Mouse (Mus musculus): ENCODE results near the gene Rab24. TPM values are rescaled to one million over a fixed set of nuclear protein-coding genes. Genes with fewer than 3 reads are reported as not detected.
A peak's percentile ranks its signal among the peaks of the same experiment; 100 is the strongest.

Rab24 gene
- total and polyA plus RNA-seq, 3 experiments = 41.7 to 72.5 (median 45.3) TPM

DNA sequence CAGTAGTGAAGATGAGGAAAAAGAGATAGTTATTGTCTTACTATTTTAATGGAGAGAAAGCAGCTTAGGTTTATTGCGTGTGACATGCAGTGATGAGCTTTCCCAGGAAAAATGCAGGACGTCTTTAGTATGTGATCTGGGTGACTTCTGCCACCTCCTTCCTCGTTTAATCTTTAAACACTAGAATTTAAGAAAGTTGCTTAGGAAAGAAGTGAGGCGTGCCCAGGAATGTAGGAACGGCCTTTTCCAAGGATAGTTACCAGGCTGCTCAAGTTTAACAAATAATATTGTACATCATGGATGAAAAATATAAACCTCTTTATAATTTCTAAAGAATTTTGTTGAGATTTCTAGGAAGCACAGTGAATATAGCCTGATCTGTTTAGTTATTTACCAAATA, 20.8 kb downstream of the Rab24 start:
- dilution Hi-C loops (cut with MboI; ENCODE audit: extremely low pct_ligation_motif_present, extremely low pct_unique_long_range_greater_than_20kb, low sequenced_read_pairs) = no loop called here
- H3K27me3 ChIP-seq (replicated peaks) = no peaks in the 10 kb centered on the region
- peaks cover 26 to 61% of the 10 kb centered on the region in 2 experiments for H3K36me3 ChIP-seq (replicated peaks in 1 of 2; ENCODE audit: control insufficient read depth in 1 of 2, insufficient read depth in 1 of 2, low read length in 1 of 2)
- no peaks in the 10 kb centered on the region for H3K4me1 ChIP-seq (ENCODE audit: control insufficient read depth in 1 of 2, insufficient read depth in 2 of 2)
- no peaks in the 10 kb centered on the region for H3K79me2 ChIP-seq (replicated peaks; ENCODE audit: control insufficient read depth, extremely low read depth, insufficient read depth, poor library complexity, severe bottlenecking)
- no peaks in the 10 kb centered on the region for H3K9me3 ChIP-seq (replicated peaks; ENCODE audit: low read length)
- no peak overlapping the region for H3K9ac ChIP-seq (ENCODE audit: insufficient read depth, low read depth)
- no peak overlapping the region for H3K4me2 ChIP-seq (ENCODE audit: insufficient read depth, low read depth, poor library complexity, severe bottlenecking)
- in situ Hi-C loops (cut with MboI; ENCODE audit: low pct_ligation_motif_present, low pct_unique_long_range_greater_than_20kb, low sequenced_read_pairs) = no loop called here
- no peak for DNase-seq (ENCODE audit: extremely low read depth)
- no peak for TF ChIP-seq SIN3A (IDR thresholded peaks at IDR 0.05; ENCODE audit: low read length)
- no peak for TF ChIP-seq UBTF (IDR thresholded peaks at IDR 0.05; ENCODE audit: low read depth, low read length)
- no peak for TF ChIP-seq USF2 (conservative IDR thresholded peaks at IDR 0.05; ENCODE audit: low read depth, low read length)
- no peak for TF ChIP-seq ZKSCAN1 (IDR thresholded peaks at IDR 0.05; ENCODE audit: borderline replicate concordance, low read depth, low read length)
- TF ChIP-seq ELF1 (IDR thresholded peaks at IDR 0.05; ENCODE audit: low read depth, low read length) = no peak
- no peak for TF ChIP-seq GABPA (IDR thresholded peaks at IDR 0.05; ENCODE audit: insufficient replicate concordance, low read depth, low read length)
- TF ChIP-seq PAX5 (IDR thresholded peaks at IDR 0.05; ENCODE audit: low read length) = no peak
- no peak for TF ChIP-seq USF1 (IDR thresholded peaks at IDR 0.05; ENCODE audit: low read depth, low read length)
- no peak for TF ChIP-seq HCFC1 (IDR thresholded peaks at IDR 0.05; ENCODE audit: low read depth, low read length)
- no peak overlapping the region for H3K4me3 ChIP-seq (replicated peaks in 1 of 3; ENCODE audit: low read depth in 2 of 3, low read length in 2 of 3, poor library complexity in 1 of 3)
- no peak overlapping the region for H3K27ac ChIP-seq (ENCODE audit: insufficient read depth, low read depth)

DNA sequence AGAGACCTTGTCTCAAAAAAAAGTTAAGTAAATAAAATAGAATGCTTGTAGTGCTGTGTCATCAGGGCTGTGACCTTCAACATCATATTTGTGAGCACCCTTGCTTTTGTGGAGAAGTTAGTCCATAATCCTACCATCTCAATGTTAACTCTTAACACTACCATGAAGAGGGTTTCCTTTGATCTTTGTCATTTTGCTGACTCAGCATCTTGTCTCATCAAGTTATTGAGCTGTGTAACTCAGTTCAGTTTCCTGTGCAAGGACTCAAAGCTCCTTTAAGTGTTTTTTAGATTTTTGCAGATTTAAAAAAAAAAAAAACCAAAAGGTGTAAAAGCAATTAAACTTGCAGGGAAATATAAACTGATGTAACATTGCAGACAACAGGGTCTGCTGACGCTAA, 25.0 kb downstream of the Rab24 start:
- in situ Hi-C loops (cut with MboI; ENCODE audit: low pct_ligation_motif_present, low pct_unique_long_range_greater_than_20kb, low sequenced_read_pairs) = no loop called here
- Histone ChIP-seq H3K79me2 (replicated peaks; ENCODE audit: control insufficient read depth, extremely low read depth, insufficient read depth, poor library complexity, severe bottlenecking) (no peaks in the 10 kb centered on the region), H3K4me2 (ENCODE audit: insufficient read depth, low read depth, poor library complexity, severe bottlenecking) (no peak overlapping the region), H3K27ac (ENCODE audit: insufficient read depth, low read depth) (no peak overlapping the region), H3K36me3 (replicated peaks in 1 of 2; ENCODE audit: control insufficient read depth in 1 of 2, insufficient read depth in 1 of 2, low read length in 1 of 2) (peaks cover 29 to 67% of the 10 kb centered on the region in 2 experiments), H3K9me3 (replicated peaks; ENCODE audit: low read length) (no peaks in the 10 kb centered on the region), H3K4me1 (ENCODE audit: control insufficient read depth in 1 of 2, insufficient read depth in 2 of 2) (no peaks in the 10 kb centered on the region), H3K27me3 (replicated peaks) (no peaks in the 10 kb centered on the region), H3K9ac (ENCODE audit: insufficient read depth, low read depth) (no peak overlapping the region), H3K4me3 (replicated peaks in 1 of 3; ENCODE audit: low read depth in 2 of 3, low read length in 2 of 3, poor library complexity in 1 of 3) (no peak overlapping the region)
- dilution Hi-C loops (cut with MboI; ENCODE audit: extremely low pct_ligation_motif_present, extremely low pct_unique_long_range_greater_than_20kb, low sequenced_read_pairs) = no loop called here
- TF ChIP-seq ZNF384 (IDR thresholded peaks at IDR 0.05; ENCODE audit: low read depth, low read length) (no peak), MAFK (IDR thresholded peaks at IDR 0.05; ENCODE audit: insufficient replicate concordance, low read length) (peak; percentile 100)
- no peak for DNase-seq (ENCODE audit: extremely low read depth)

DNA sequence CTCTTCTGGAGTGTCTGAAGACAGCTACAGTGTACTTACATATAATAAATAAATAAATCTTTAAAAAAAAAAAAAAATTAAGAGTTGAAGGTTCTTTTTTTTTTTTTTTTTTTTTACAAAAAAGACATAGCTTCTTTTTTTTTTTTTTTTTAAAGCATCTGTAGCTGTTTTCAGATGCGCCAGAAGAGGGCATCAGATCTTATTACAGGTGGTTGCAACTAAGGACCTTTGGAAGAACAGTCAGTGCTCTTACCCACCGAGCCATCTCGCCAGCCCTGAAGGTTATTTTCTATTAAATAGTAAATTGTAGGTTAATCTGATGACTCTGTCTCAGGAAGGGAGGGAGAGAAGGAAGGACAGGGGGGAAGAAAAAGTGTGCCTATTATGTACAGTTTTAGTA, 32.9 kb downstream of the Rab24 start:
- Histone ChIP-seq H3K27me3 (replicated peaks) (no peaks in the 10 kb centered on the region), H3K27ac (ENCODE audit: insufficient read depth, low read depth) (no peak overlapping the region), H3K79me2 (replicated peaks; ENCODE audit: control insufficient read depth, extremely low read depth, insufficient read depth, poor library complexity, severe bottlenecking) (no peaks in the 10 kb centered on the region), H3K4me3 (replicated peaks in 1 of 3; ENCODE audit: low read depth in 2 of 3, low read length in 2 of 3, poor library complexity in 1 of 3) (no peak overlapping the region), H3K4me1 (ENCODE audit: control insufficient read depth in 1 of 2, insufficient read depth in 2 of 2) (no peaks in the 10 kb centered on the region), H3K36me3 (replicated peaks in 1 of 2; ENCODE audit: control insufficient read depth in 1 of 2, insufficient read depth in 1 of 2, low read length in 1 of 2) (peaks cover 21 to 50% of the 10 kb centered on the region in 2 experiments), H3K9ac (ENCODE audit: insufficient read depth, low read depth) (no peak overlapping the region), H3K4me2 (ENCODE audit: insufficient read depth, low read depth, poor library complexity, severe bottlenecking) (no peak overlapping the region), H3K9me3 (replicated peaks; ENCODE audit: low read length) (no peaks in the 10 kb centered on the region)
- in situ Hi-C loops (cut with MboI; ENCODE audit: low pct_ligation_motif_present, low pct_unique_long_range_greater_than_20kb, low sequenced_read_pairs) = no loop called here
- dilution Hi-C loops (cut with MboI; ENCODE audit: extremely low pct_ligation_motif_present, extremely low pct_unique_long_range_greater_than_20kb, low sequenced_read_pairs) = no loop called here
- peak; percentile 22 for DNase-seq (ENCODE audit: extremely low read depth)
- TF ChIP-seq ZMIZ1 (IDR thresholded peaks at IDR 0.05; ENCODE audit: low read depth, low read length) (no peak), HCFC1 (IDR thresholded peaks at IDR 0.05; ENCODE audit: low read depth, low read length) (no peak), EP300 (IDR thresholded peaks at IDR 0.05; ENCODE audit: low read length) (no peak), ETS1 (conservative IDR thresholded peaks at IDR 0.05; ENCODE audit: low read depth, low read length) (no peak), ZC3H11A (IDR thresholded peaks at IDR 0.05; ENCODE audit: low read depth, low read length) (no peak), SMC3 (IDR thresholded peaks at IDR 0.05; ENCODE audit: low read depth, low read length) (0 out of 2 replicates have a peak, but pooled peaks have one; percentile 6), PAX5 (IDR thresholded peaks at IDR 0.05; ENCODE audit: low read length) (no peak), USF2 (conservative IDR thresholded peaks at IDR 0.05; ENCODE audit: low read depth, low read length) (no peak), NRF1 (IDR thresholded peaks at IDR 0.05; ENCODE audit: low read depth, low read length) (no peak), USF1 (IDR thresholded peaks at IDR 0.05; ENCODE audit: low read depth, low read length) (no peak), UBTF (IDR thresholded peaks at IDR 0.05; ENCODE audit: low read depth, low read length) (no peak), POLR2A (IDR thresholded peaks at IDR 0.05; ENCODE audit: low read depth, low read length) (no peak), MXI1 (IDR thresholded peaks at IDR 0.05; ENCODE audit: low read depth, low read length) (no peak), CHD2 (IDR thresholded peaks at IDR 0.05; ENCODE audit: low read length) (no peak), JUND (conservative IDR thresholded peaks at IDR 0.05; ENCODE audit: low read depth, low read length) (no peak), CTCF (conservative IDR thresholded peaks at IDR 0.05 in 1 of 2, IDR thresholded peaks at IDR 0.05 in 1 of 2; ENCODE audit: low read depth in 2 of 2, low read length in 2 of 2) (peak in 1 of 2 experiments; percentile 38; a peak in 2 of 4 replicates), TBP (conservative IDR thresholded peaks at IDR 0.05; ENCODE audit: low read depth, low read length) (no peak), ZKSCAN1 (IDR thresholded peaks at IDR 0.05; ENCODE audit: borderline replicate concordance, low read depth, low read length) (no peak), ZNF384 (IDR thresholded peaks at IDR 0.05; ENCODE audit: low read depth, low read length) (peak; percentile 91), MAFK (IDR thresholded peaks at IDR 0.05; ENCODE audit: insufficient replicate concordance, low read length) (no peak)
